Mouse (Mus musculus): ENCODE data around the gene Napepld. TPM values are rescaled to one million over a fixed set of nuclear protein-coding genes. Genes with fewer than 3 reads are reported as not detected.

The Napepld gene
- polyA plus RNA-seq, 1 experiment from 2014 or later = 2.6 TPM

DNA sequence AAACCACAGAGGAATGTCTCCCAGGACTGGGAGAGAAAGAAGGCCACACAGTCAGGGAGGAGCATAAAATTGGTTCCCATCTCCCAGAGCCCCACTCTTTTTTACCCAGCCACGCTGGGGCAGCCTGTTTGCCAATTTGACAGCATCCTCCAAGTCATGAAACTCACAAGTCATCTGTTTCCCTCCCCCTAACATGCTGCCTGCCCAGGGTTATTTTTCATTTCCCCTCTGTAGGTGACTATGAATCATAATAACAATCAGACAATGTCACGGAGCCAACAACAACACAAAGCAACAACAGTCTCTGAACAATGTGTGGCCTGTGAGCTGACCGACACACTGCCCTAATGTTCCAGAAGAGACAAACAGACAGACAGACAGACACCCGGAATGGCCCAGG lies 21.2 kb downstream of the Napepld start:
- no peak overlapping the region for H3K4me3 ChIP-seq (ENCODE audit: low read depth, low read length)
- H3K27ac ChIP-seq (ENCODE audit: low read length) = no peak overlapping the region
- ATAC-seq = no peak
- no peak overlapping the region for H3K4me2 ChIP-seq (ENCODE audit: low read length)
- 0 out of 2 replicates have a peak, but pooled peaks cover 4% of the 10 kb centered on the region for H3K9me3 ChIP-seq (replicated peaks; ENCODE audit: control insufficient read depth, low read length, poor library complexity, severe bottlenecking)
- WGBS = 85% methylated on average over 4 of the region's 4 CpGs
- H3K27me3 ChIP-seq (ENCODE audit: control insufficient read depth, insufficient read depth, low read depth, low read length) = no peaks in the 10 kb centered on the region
- no peak overlapping the region for H3K9ac ChIP-seq (ENCODE audit: low read depth, low read length)
- peaks cover 5% of the 10 kb centered on the region; the same call in 1 of the 2 replicates for H3K36me3 ChIP-seq (ENCODE audit: control insufficient read depth, insufficient read depth, low read length)
- H3K4me1 ChIP-seq (ENCODE audit: control insufficient read depth, insufficient read depth, low read length) = no peaks in the 10 kb centered on the region

DNA sequence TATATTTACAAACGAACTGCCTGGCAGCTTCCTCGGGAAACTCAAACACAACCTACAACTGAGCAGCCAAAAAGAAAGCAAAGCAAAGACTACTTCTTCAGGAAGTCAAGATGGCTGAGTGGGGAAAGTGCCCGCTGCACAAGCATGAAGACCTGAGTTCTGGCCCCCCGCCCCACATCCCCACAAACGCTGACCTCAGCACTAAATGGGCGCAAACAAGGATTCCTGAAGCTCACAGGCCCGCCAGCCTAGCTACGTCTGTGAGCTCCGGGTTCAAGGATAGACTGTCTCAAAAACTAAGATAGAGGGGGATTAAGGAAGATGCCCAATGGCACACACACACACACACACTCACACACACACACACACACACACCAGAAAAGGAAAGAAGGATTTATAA lies 22.8 kb downstream of the Napepld start:
- H3K4me2 ChIP-seq (ENCODE audit: low read length) = no peak overlapping the region
- H3K27ac ChIP-seq (ENCODE audit: low read length) = no peak overlapping the region
- H3K4me1 ChIP-seq (ENCODE audit: control insufficient read depth, insufficient read depth, low read length) = no peaks in the 10 kb centered on the region
- no peak overlapping the region for H3K9ac ChIP-seq (ENCODE audit: low read depth, low read length)
- peaks cover 5% of the 10 kb centered on the region; the same call in 1 of the 2 replicates for H3K36me3 ChIP-seq (ENCODE audit: control insufficient read depth, insufficient read depth, low read length)
- H3K4me3 ChIP-seq (ENCODE audit: low read depth, low read length) = no peak overlapping the region
- H3K9me3 ChIP-seq (replicated peaks; ENCODE audit: control insufficient read depth, low read length, poor library complexity, severe bottlenecking) = no peaks in the 10 kb centered on the region
- 98% methylated on average over 9 of the region's 9 CpGs for WGBS
- no peaks in the 10 kb centered on the region for H3K27me3 ChIP-seq (ENCODE audit: control insufficient read depth, insufficient read depth, low read depth, low read length)
- no peak for ATAC-seq

GRCm38 (mm10) chr5:21677939-21678338 lies 23.3 kb downstream of the Napepld start:
- no peak overlapping the region for H3K27ac ChIP-seq (ENCODE audit: low read length)
- H3K36me3 ChIP-seq (ENCODE audit: control insufficient read depth, insufficient read depth, low read length) = peaks cover 5% of the 10 kb centered on the region; the same call in 1 of the 2 replicates
- no peak overlapping the region for H3K4me3 ChIP-seq (ENCODE audit: low read depth, low read length)
- ATAC-seq = no peak
- no peaks in the 10 kb centered on the region for H3K27me3 ChIP-seq (ENCODE audit: control insufficient read depth, insufficient read depth, low read depth, low read length)
- no peak overlapping the region for H3K4me2 ChIP-seq (ENCODE audit: low read length)
- WGBS = 94% methylated on average over 6 of the region's 6 CpGs
- H3K4me1 ChIP-seq (ENCODE audit: control insufficient read depth, insufficient read depth, low read length) = no peaks in the 10 kb centered on the region
- no peaks in the 10 kb centered on the region for H3K9me3 ChIP-seq (replicated peaks; ENCODE audit: control insufficient read depth, low read length, poor library complexity, severe bottlenecking)
- no peak overlapping the region for H3K9ac ChIP-seq (ENCODE audit: low read depth, low read length)

- Histone ChIP-seq H3K27ac (ENCODE audit: low read length) (no peak overlapping the region), H3K27me3 (ENCODE audit: control insufficient read depth, insufficient read depth, low read depth, low read length) (no peaks in the 10 kb centered on the region), H3K4me3 (ENCODE audit: low read depth, low read length) (no peak overlapping the region), H3K4me1 (ENCODE audit: control insufficient read depth, insufficient read depth, low read length) (no peaks in the 10 kb centered on the region), H3K4me2 (ENCODE audit: low read length) (no peak overlapping the region), H3K36me3 (ENCODE audit: control insufficient read depth, insufficient read depth, low read length) (peaks cover 5% of the 10 kb centered on the region; the same call in 1 of the 2 replicates), H3K9me3 (replicated peaks; ENCODE audit: control insufficient read depth, low read length, poor library complexity, severe bottlenecking) (no peaks in the 10 kb centered on the region), H3K9ac (ENCODE audit: low read depth, low read length) (no peak overlapping the region)
- ATAC-seq = no peak
- WGBS = 95% methylated on average over 23 of the region's 23 CpGs
Observed at GRCm38 (mm10) chr5:21675494-21675893, 25.7 kb downstream of the Napepld start.

- Histone ChIP-seq H3K9me3 (replicated peaks; ENCODE audit: control insufficient read depth, low read length, poor library complexity, severe bottlenecking) (no peaks in the 10 kb centered on the region), H3K4me1 (ENCODE audit: control insufficient read depth, insufficient read depth, low read length) (no peaks in the 10 kb centered on the region), H3K4me3 (ENCODE audit: low read depth, low read length) (no peak overlapping the region), H3K9ac (ENCODE audit: low read depth, low read length) (no peak overlapping the region), H3K27ac (ENCODE audit: low read length) (no peak overlapping the region), H3K27me3 (ENCODE audit: control insufficient read depth, insufficient read depth, low read depth, low read length) (no peaks in the 10 kb centered on the region), H3K4me2 (ENCODE audit: low read length) (no peak overlapping the region), H3K36me3 (ENCODE audit: control insufficient read depth, insufficient read depth, low read length) (peaks cover 5% of the 10 kb centered on the region; the same call in 1 of the 2 replicates)
- ATAC-seq = no peak
- WGBS = 79% methylated on average over 12 of the region's 12 CpGs
Observed at GRCm38 (mm10) chr5:21675019-21675418, 26.2 kb downstream of the Napepld start.

- WGBS = 86% methylated on average over 9 of the region's 9 CpGs
Observed at GRCm38 (mm10) chr5:21673742-21674141, 27.5 kb downstream of the Napepld start.

GRCm38 (mm10) chr5:21672812-21673635 lies 28.2 kb downstream of the Napepld start:
- ATAC-seq = no peak
- WGBS = 60% methylated on average over 23 of the region's 23 CpGs
- Histone ChIP-seq H3K4me1 (ENCODE audit: control insufficient read depth, insufficient read depth, low read length) (no peaks in the 10 kb centered on the region), H3K4me3 (ENCODE audit: low read depth, low read length) (no peak overlapping the region), H3K9me3 (replicated peaks; ENCODE audit: control insufficient read depth, low read length, poor library complexity, severe bottlenecking) (no peaks in the 10 kb centered on the region), H3K27me3 (ENCODE audit: control insufficient read depth, insufficient read depth, low read depth, low read length) (no peaks in the 10 kb centered on the region), H3K36me3 (ENCODE audit: control insufficient read depth, insufficient read depth, low read length) (peaks cover 5% of the 10 kb centered on the region; the same call in 1 of the 2 replicates), H3K27ac (ENCODE audit: low read length) (no peak overlapping the region), H3K4me2 (ENCODE audit: low read length) (peak overlapping the region; percentile 30), H3K9ac (ENCODE audit: low read depth, low read length) (no peak overlapping the region)

More at GRCm38 (mm10) chr5:21673742-21674141, 27.5 kb downstream of the Napepld start:
- Histone ChIP-seq H3K36me3 (ENCODE audit: control insufficient read depth, insufficient read depth, low read length) (peaks cover 5% of the 10 kb centered on the region; the same call in 1 of the 2 replicates), H3K4me2 (ENCODE audit: low read length) (no peak overlapping the region), H3K27ac (ENCODE audit: low read length) (no peak overlapping the region), H3K9ac (ENCODE audit: low read depth, low read length) (no peak overlapping the region), H3K4me1 (ENCODE audit: control insufficient read depth, insufficient read depth, low read length) (no peaks in the 10 kb centered on the region), H3K9me3 (replicated peaks; ENCODE audit: control insufficient read depth, low read length, poor library complexity, severe bottlenecking) (no peaks in the 10 kb centered on the region), H3K27me3 (ENCODE audit: control insufficient read depth, insufficient read depth, low read depth, low read length) (no peaks in the 10 kb centered on the region), H3K4me3 (ENCODE audit: low read depth, low read length) (no peak overlapping the region)
- no peak for ATAC-seq

DNA sequence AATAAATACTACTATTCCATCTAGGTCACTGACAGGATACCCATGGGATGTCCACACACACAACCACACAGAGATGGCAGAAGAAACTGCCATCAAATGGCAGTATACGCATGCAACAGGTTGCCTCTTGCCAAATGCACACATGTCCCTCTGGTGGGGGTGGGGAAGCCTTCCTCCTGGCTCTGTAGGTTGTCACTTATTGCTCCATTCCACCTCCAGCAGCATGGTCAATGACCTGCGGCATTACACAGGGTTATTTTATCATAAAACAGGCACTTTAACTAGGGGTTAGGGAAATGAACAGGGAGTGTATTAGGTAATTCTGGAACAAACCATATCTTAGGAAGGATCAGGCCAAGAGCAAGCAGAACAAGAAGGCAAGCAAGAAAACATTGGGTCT lies 31.9 kb downstream of the Napepld start:
- Histone ChIP-seq H3K9me3 (replicated peaks; ENCODE audit: control insufficient read depth, low read length, poor library complexity, severe bottlenecking) (no peaks in the 10 kb centered on the region), H3K9ac (ENCODE audit: low read depth, low read length) (no peak overlapping the region), H3K27ac (ENCODE audit: low read length) (no peak overlapping the region), H3K36me3 (ENCODE audit: control insufficient read depth, insufficient read depth, low read length) (no peaks in the 10 kb centered on the region), H3K4me2 (ENCODE audit: low read length) (no peak overlapping the region), H3K27me3 (ENCODE audit: control insufficient read depth, insufficient read depth, low read depth, low read length) (no peaks in the 10 kb centered on the region), H3K4me1 (ENCODE audit: control insufficient read depth, insufficient read depth, low read length) (no peaks in the 10 kb centered on the region), H3K4me3 (ENCODE audit: low read depth, low read length) (no peak overlapping the region)
- no peak for ATAC-seq
- WGBS = 91% methylated on average over 2 of the region's 2 CpGs

Measured in midbrain, embryonic 16.5 days (tissue).